Mouse (Mus musculus) kidney, embryonic 14.5 days (tissue): ENCODE measurements around the gene Fbxo10. TPM values are rescaled to one million over a fixed set of nuclear protein-coding genes. Genes with fewer than 3 reads are reported as not detected.

ENCODE experiments used
- ATAC-seq: fragments of 200-750 bp; cut with Nextera tagmentation; 2 replicates; pipeline ENCODE4 v1.8.0; 2017; ENCODE audit warnings: moderate number of reproducible peaks, mild to moderate bottlenecking, moderate TSS enrichment, moderate library complexity; ENCODE audit not compliant: low FRiP score, low TSS enrichment
- H3K27ac ChIP-seq: fragments of 300-500 bp; sonication (generic); 2 replicates; pipeline ENCODE4 v1.5.1; 2014; ENCODE audit warnings: low read depth, mild to moderate bottlenecking, low read length, moderate library complexity, mixed read lengths
- H3K27me3 ChIP-seq: fragments of 300-500 bp; sonication (generic); 2 replicates; pipeline ENCODE4 v1.6.1; 2014; ENCODE audit warnings: mild to moderate bottlenecking, low read length; ENCODE audit not compliant: control insufficient read depth, insufficient read depth
- H3K36me3 ChIP-seq: fragments of 300-500 bp; sonication (generic); 2 replicates; pipeline ENCODE4 v1.6.1; 2014; ENCODE audit warnings: low read length, mixed read lengths; ENCODE audit not compliant: control insufficient read depth, insufficient read depth
- H3K4me1 ChIP-seq: fragments of 300-500 bp; sonication (generic); 2 replicates; pipeline ENCODE4 v1.6.1; 2014; ENCODE audit warnings: low read length, mixed read lengths; ENCODE audit not compliant: control insufficient read depth, insufficient read depth
- H3K4me2 ChIP-seq: fragments of 300-500 bp; sonication (generic); replicated peaks from 2 replicates; pipeline ENCODE4 v1.6.1; 2014; ENCODE audit warnings: low read depth, mild to moderate bottlenecking, low read length
- H3K4me3 ChIP-seq: fragments of 300-500 bp; sonication (generic); 2 replicates; pipeline ENCODE4 v1.5.1; 2014; ENCODE audit warnings: mild to moderate bottlenecking, low read length
- H3K9ac ChIP-seq: fragments of 300-500 bp; sonication (generic); 2 replicates; pipeline ENCODE4 v1.6.1; 2014; ENCODE audit warnings: low read depth, mild to moderate bottlenecking, low read length, moderate library complexity
- H3K9me3 ChIP-seq: fragments of 300-500 bp; sonication (generic); 2 replicates; pipeline ENCODE4 v1.6.1; 2016; ENCODE audit warnings: low read length; ENCODE audit not compliant: control insufficient read depth
- whole genome bisulfite sequencing: fragments of 180-500 bp; shearing (Covaris S2); extraction: QIAGEN DNeasy Blood & Tissue Kit; methylation state at CpG from one replicate; pipeline ENCODE4 v1.1.7; 2014; 5-methylcytosine and 5-hydroxymethylcytosine counted together
- polyA plus RNA-seq: library from polyadenylated mRNA; unstranded; fragments of >200 nt; fragmentation: Nextera tagmentation; extraction: Ambion mirVana; gene quantifications from 2 replicates; pipeline ENCODE4 v1.2.1, GENCODE M21; 2014

Gene Fbxo10
- polyA plus RNA-seq, result 5.3 and 11.9 TPM in 2 replicates

DNA sequence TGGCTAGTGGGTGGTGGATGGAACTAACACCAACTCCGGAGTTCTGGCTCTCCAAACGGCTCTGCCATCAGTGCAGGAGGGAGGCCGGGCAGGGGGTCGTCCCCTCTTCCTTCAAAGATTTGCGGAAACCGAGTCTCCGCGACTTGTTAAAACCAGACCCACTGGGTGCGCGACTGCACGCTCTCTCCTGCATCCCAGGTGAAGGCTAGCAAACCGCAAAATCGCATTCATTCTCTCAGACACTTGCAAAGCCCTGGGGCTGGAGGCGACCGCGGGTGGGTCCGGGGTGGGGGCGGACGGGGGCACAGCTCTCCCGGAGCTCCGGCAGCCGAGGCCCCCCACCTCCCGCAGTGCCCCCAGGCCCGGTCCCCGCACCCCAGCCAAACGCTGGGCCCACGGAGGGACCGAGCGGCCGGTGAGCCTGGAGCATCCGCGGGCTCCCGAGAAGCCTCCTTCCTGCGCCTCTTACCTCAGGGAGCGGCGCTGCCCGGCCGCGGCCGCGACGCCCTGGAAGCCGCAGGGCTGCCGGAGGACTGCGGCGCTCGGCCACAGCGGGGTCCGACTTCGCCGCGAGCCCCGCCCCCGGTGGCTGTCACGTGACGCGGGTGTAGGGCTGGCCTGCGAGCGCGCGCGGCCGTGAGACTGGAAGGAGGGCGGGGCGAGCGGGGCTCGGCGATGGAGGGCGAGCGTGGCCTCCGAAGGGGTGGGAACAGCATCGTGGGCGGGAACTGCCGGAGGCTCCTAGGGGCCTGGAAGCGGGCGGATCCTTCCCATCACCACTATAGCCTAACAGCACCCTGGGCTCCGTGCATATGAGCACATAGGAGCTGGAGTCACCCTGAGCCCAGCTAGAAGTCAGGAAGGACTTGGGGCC lies at the start of gene Fbxo10:
Fbxo10 (minus strand) TSS at position 584 of the 874 bp plus-strand sequence.
- peak; percentile 95 for ATAC-seq

DNA sequence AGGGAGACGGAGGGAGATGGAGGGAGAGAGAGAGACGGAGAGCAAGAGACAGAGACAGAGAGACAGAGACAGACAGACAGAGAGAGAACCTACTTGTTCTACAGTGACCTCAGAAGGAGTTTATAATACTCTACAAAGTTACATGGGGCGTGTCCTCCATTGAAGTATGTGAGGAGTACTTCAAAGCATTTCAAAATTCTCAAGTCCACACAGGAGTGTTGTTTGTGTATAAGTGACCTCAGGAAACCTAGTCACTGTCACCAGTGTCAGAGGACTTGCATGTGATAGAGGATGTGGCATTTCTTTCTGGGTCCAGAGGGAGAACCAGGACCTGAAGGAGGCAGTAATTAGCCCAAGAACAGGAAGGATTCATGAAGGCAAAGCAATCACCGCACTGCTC lies 46.6 kb upstream of the Fbxo10 start:
- no peaks in the 10 kb centered on the region for H3K36me3 ChIP-seq
- no peak overlapping the region for H3K9ac ChIP-seq
- no peak overlapping the region for H3K4me3 ChIP-seq
- H3K4me1 ChIP-seq, result 0 out of 2 replicates have a peak, but pooled peaks cover 2% of the 10 kb centered on the region
- H3K27ac ChIP-seq, result no peak overlapping the region
- no peaks in the 10 kb centered on the region for H3K9me3 ChIP-seq
- H3K27me3 ChIP-seq, result no peaks in the 10 kb centered on the region
- H3K4me2 ChIP-seq, result no peak overlapping the region
- no peak for ATAC-seq
- WGBS, result 71% methylated on average over 4 of the region's 4 CpGs

More for the DNA sequence above, at the start of gene Fbxo10:
- WGBS, result under 1% methylated on average over 63 of the region's 77 CpGs
- H3K27ac ChIP-seq, result peak within 1 kb of the TSS; percentile 74
- H3K4me1 ChIP-seq, result peaks cover 6% of the 10 kb centered on the region; the same call in 1 of the 2 replicates
- peak within 1 kb of the TSS; percentile 81 for H3K4me2 ChIP-seq
- no peaks in the 10 kb centered on the region for H3K27me3 ChIP-seq
- H3K36me3 ChIP-seq, result no peaks in the 10 kb centered on the region
- H3K4me3 ChIP-seq, result peak within 1 kb of the TSS; percentile 92
- H3K9me3 ChIP-seq, result no peaks in the 10 kb centered on the region
- H3K9ac ChIP-seq, result peak within 1 kb of the TSS; percentile 96

DNA sequence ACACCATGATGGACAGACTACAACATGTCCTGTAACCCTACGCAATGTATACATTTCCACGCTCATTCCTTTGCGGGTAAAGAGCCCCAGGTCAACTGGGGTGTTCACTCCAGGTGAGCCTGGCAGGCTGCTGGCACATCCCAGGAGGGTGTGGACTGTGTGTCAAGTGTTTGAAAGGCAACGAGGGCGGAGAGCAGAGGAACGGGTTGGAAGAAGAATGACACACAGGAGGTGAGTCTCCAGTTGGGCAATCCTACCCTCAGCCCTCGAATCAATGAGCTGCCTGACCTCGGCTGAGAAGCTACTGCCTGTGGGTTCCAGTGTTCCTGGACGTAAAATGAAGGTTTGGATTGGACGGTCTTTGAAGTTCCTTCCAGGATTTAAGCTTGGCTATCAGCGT lies 36.9 kb upstream of the Fbxo10 start:
- no peaks in the 10 kb centered on the region for H3K4me1 ChIP-seq
- H3K9me3 ChIP-seq, result no peaks in the 10 kb centered on the region
- H3K36me3 ChIP-seq, result no peaks in the 10 kb centered on the region
- H3K4me2 ChIP-seq, result no peak overlapping the region
- H3K9ac ChIP-seq, result no peak overlapping the region
- ATAC-seq, result no peak
- 89% methylated on average over 11 of the region's 11 CpGs for WGBS
- no peak overlapping the region for H3K4me3 ChIP-seq
- H3K27ac ChIP-seq, result no peak overlapping the region
- H3K27me3 ChIP-seq, result no peaks in the 10 kb centered on the region

DNA sequence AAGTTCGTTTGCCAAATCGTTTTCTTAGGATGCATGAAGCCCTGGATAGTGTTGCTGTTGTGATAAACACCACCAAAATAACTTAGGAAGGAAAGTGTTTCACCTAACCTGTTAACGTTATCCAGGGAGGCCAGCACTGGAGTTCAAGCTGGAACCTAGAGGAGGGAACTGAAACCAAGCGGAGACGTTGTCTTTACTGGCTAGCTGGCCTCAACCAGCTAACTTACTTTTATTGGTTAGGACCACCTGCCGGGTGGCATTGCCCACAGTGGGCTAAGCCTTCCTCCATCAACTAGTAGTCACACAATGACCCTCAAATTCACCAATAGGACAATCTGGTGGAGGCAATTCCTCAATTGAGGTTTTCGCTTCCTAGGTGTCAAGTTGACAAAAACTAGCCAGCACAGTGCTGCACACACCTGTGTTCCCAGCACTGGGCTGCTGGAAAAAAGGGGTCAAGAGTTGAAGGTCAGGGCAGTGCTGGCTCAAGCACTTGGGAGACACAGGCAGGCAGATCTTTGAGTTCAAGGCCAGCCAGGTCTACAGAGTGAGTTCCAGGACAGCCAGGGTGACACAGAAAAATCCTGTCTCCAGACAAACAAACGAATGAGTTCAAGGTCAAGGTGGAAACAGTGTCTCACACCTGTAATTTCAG lies 24.2 kb upstream of the Fbxo10 start:
- Histone ChIP-seq H3K4me3 (no peak overlapping the region), H3K9ac (peak overlapping the region; percentile 90; the same call in 1 of the 2 replicates), H3K9me3 (no peaks in the 10 kb centered on the region), H3K27ac (no peak overlapping the region), H3K4me1 (peaks cover 8% of the 10 kb centered on the region; the same call in 1 of the 2 replicates), H3K36me3 (peaks cover 15% of the 10 kb centered on the region), H3K27me3 (no peaks in the 10 kb centered on the region), H3K4me2 (peak overlapping the region; percentile 79)
- ATAC-seq, result peak; percentile 34; the same call in 1 of the 2 replicates
- 60% methylated on average over 8 of the region's 8 CpGs for WGBS

DNA sequence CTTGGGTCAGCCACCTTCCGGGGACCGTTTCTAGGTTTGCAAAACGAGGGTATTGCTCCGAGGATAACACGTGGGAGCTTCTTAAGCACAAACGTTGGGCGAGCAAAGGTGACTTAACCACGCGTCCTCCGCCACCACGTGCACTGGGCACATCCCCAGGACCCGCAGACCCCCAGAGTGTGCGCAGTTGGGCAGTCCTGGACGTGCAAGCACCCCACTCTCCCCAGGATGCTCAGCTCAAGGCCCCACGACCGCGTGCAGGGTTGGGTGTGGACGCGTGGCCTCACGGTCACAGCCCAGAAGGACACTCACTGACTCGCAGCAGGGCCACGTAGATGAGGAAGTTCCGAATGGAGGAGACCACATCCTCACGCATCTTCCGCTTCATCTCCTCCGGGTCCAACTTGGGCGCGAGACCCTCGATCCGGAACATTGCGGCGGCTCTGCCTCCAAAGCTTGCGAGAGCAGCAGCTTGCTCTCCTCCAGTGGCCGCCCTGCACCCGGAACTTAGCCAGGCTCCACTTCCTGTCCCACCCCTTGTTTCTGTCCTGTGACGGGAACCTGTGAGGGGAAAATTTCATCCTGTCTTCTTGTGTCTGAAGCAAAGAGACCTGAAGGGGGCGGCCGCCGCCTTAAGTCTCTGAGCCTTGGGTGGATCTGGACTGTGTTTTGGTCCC lies 23.3 kb upstream of the Fbxo10 start, which contains the start of gene Tomm5:
Tomm5 (minus strand) TSS at position 514 of the 677 bp plus-strand sequence.
- Histone ChIP-seq H3K36me3 (peaks cover 22% of the 10 kb centered on the region), H3K4me3 (peak within 1 kb of the TSS; percentile 86), H3K9me3 (no peaks in the 10 kb centered on the region), H3K9ac (peak within 1 kb of the TSS; percentile 90), H3K27ac (peak within 1 kb of the TSS; percentile 34; the same call in 1 of the 2 replicates), H3K4me2 (peak within 1 kb of the TSS; percentile 79), H3K4me1 (peaks cover 8% of the 10 kb centered on the region; the same call in 1 of the 2 replicates), H3K27me3 (no peaks in the 10 kb centered on the region)
- ATAC-seq, result peak; percentile 96
- WGBS, result 0% methylated on average over 39 of the region's 39 CpGs

DNA sequence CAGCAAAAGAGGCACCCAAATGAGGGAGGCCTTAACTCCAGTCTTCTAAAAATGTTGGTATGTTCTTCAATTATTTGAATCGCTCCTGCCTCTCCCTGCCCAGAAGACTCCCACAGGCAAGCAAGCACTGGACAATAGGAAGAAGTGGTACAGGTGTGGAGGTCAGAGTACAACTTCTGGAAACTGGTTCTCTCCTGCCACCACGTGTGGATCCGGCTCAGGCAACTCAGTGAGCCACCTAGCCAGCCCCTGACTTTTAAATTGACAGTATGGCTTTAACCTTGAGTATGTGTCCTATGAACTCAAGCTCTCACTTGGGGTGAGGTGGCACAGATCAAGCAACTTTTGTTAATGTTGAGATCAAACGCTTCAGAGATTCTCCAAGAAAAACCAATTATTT lies 22.7 kb upstream of the Fbxo10 start:
- Histone ChIP-seq H3K4me1 (peaks cover 8% of the 10 kb centered on the region; the same call in 1 of the 2 replicates), H3K4me3 (peak overlapping the region; percentile 86), H3K36me3 (peaks cover 27% of the 10 kb centered on the region), H3K27ac (no peak overlapping the region), H3K9me3 (no peaks in the 10 kb centered on the region), H3K9ac (peak overlapping the region; percentile 90), H3K27me3 (no peaks in the 10 kb centered on the region), H3K4me2 (peak overlapping the region; percentile 79)
- WGBS, result 9% methylated on average over 4 of the region's 4 CpGs
- ATAC-seq, result no peak

DNA sequence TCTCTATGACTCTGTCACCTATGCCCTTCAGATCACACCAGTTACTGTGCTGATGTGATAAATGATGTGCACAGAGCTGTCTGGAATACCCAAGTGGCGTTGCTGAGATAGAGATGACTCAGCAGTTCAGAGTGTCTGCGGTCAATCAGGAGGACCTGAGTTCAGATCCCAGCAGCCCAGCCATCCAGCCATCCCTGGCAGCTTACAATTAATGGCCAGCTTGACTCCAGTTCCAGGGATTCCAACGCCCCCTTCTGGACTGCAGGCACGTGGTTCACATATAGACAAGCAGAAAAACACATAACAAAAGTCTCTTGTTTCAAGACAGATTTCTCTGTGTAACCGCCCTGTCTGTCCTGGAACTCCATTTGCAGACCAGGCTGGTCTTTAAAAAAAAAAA lies 22.0 kb upstream of the Fbxo10 start:
- peaks cover 28% of the 10 kb centered on the region for H3K36me3 ChIP-seq
- no peak overlapping the region for H3K27ac ChIP-seq
- H3K27me3 ChIP-seq, result no peaks in the 10 kb centered on the region
- ATAC-seq, result no peak
- H3K4me3 ChIP-seq, result peak overlapping the region; percentile 86; the same call in 1 of the 2 replicates
- 80% methylated on average over 5 of the region's 5 CpGs for WGBS
- H3K9me3 ChIP-seq, result no peaks in the 10 kb centered on the region
- H3K9ac ChIP-seq, result no peak overlapping the region
- peaks cover 8% of the 10 kb centered on the region; the same call in 1 of the 2 replicates for H3K4me1 ChIP-seq
- H3K4me2 ChIP-seq, result peak overlapping the region; percentile 79

DNA sequence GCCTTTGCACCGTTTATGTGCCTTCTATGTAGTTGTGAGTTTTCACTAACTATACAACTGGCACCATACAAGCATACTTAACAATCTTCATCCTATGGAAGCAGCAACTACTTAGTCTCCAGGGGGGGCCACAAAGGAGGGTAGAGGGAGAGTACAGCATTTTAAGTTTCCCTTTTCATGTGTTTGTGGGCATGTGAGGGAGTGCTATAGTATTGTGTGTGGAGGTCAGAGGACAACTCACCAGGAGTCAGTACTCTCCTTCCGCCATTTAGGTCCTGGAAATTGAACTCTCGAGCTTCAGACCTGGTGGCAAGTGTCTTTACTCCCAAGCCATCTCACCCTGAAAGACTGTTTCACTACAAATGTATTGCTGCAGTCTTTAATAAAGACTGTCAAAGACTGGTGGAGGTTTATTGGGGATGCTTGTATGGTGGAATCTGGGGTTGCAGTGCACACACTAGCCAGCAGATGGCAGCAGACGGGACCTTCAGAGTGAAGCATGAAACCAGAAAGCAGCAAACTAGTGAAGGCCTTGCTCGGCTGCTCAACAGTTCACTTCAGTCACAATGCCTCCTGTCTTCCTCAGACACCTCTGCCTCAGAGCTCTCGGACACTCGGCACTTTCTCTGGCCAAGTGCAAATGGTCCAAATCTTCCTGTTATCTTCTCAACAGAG lies 12.9 kb upstream of the Fbxo10 start:
- Histone ChIP-seq H3K9ac (no peak overlapping the region), H3K9me3 (no peaks in the 10 kb centered on the region), H3K27me3 (no peaks in the 10 kb centered on the region), H3K4me1 (no peaks in the 10 kb centered on the region), H3K4me3 (no peak overlapping the region), H3K4me2 (no peak overlapping the region), H3K27ac (no peak overlapping the region), H3K36me3 (peaks cover 3% of the 10 kb centered on the region; the same call in 1 of the 2 replicates)
- ATAC-seq, result 0 out of 2 replicates have a peak, but pooled peaks have one; percentile 24
- WGBS, result 27% methylated on average over 7 of the region's 7 CpGs
